Mouse (Mus musculus) kidney, postnatal 0 days (tissue): ENCODE data around the gene Rapgef4. TPM values are rescaled to one million over a fixed set of nuclear protein-coding genes. Genes with fewer than 3 reads are reported as not detected.

Experiments used
- ATAC-seq: fragments of 200-750 bp; cut with Nextera tagmentation; replicated peaks from 2 replicates; pipeline ENCODE4 v1.8.0; 2017; ENCODE audit warnings: low read depth, moderate number of reproducible peaks, moderate TSS enrichment, moderate library complexity; ENCODE audit not compliant: low FRiP score
- DNase-seq: peaks from one replicate; pipeline ENCODE4 v3.0.0-alpha.2; 2016; ENCODE audit warnings: low spot score
- H3K27ac ChIP-seq: fragments of 300-500 bp; sonication (generic); 2 replicates; pipeline ENCODE4 v1.5.1; 2014; ENCODE audit warnings: mild to moderate bottlenecking
- H3K27me3 ChIP-seq: fragments of 300-500 bp; sonication (generic); 2 replicates; pipeline ENCODE4 v1.6.1; 2014; ENCODE audit warnings: low read length, mixed read lengths; ENCODE audit not compliant: insufficient read depth
- H3K36me3 ChIP-seq: fragments of 300-500 bp; sonication (generic); 2 replicates; pipeline ENCODE4 v1.6.1; 2014; ENCODE audit warnings: low read length, mixed read lengths; ENCODE audit not compliant: insufficient read depth
- H3K4me1 ChIP-seq: fragments of 300-500 bp; sonication (generic); replicated peaks from 2 replicates; pipeline ENCODE4 v1.6.1; 2014; ENCODE audit warnings: antibody characterized with exemption, low read length, mixed read lengths; ENCODE audit not compliant: insufficient read depth
- H3K4me2 ChIP-seq: fragments of 300-500 bp; sonication (generic); 2 replicates; pipeline ENCODE4 v1.6.1; 2014; ENCODE audit warnings: mild to moderate bottlenecking, low read length, moderate library complexity, mixed read lengths
- H3K4me3 ChIP-seq: fragments of 300-500 bp; sonication (generic); replicated peaks from 2 replicates; pipeline ENCODE4 v1.5.1; 2014; ENCODE audit warnings: low read depth, low read length
- H3K9ac ChIP-seq: fragments of 300-500 bp; sonication (generic); 2 replicates; pipeline ENCODE4 v1.6.1; 2014; ENCODE audit warnings: low read depth, low read length
- H3K9me3 ChIP-seq: fragments of 300-500 bp; sonication (generic); replicated peaks from 2 replicates; pipeline ENCODE4 v1.6.1; 2016; ENCODE audit warnings: low read length, inconsistent platforms, mixed read lengths
- CTCF ChIP-seq: IDR thresholded peaks from 2 replicates; pipeline ENCODE4 v1.5.1; 2016; ENCODE audit warnings: antibody characterized with exemption, low read depth, mild to moderate bottlenecking, moderate library complexity
- WGBS: fragments of 180-500 bp; shearing (Covaris S2); extraction: QIAGEN DNeasy Blood & Tissue Kit; methylation state at CpG from one replicate; pipeline ENCODE4 v1.1.7; 2014; 5-methylcytosine and 5-hydroxymethylcytosine counted together
- polyA plus RNA-seq: library from polyadenylated mRNA; unstranded; fragments of >200 nt; fragmentation: Nextera tagmentation; extraction: Ambion mirVana; gene quantifications from 2 replicates; pipeline ENCODE4 v1.2.1, GENCODE M21; 2015

Rapgef4 gene
- polyA plus RNA-seq, 1 experiment from 2014 or later, result 4.6 TPM

DNA sequence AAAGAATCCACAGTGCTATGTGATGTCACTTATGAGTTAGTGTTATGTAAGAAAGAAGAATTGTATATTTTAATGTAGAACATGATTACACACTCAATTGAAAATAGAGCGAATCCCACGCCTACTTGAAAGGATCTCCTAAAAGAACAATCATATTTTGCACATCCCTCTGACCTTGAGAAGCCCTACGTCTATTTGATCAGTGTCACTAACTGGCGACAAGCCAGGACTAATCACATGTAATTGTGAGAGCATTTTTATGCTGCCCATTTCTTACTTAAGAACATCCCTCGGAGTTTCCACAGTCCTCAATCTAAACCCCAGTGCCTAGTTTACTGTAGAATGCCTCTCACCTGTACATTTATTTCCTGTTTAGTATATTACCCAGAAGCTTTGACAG lies 177.0 kb downstream of the Rapgef4 start:
- ATAC-seq (no peak), DNase-seq (no peak)
- Histone ChIP-seq H3K9ac (no peak overlapping the region), H3K4me1 (0 out of 2 replicates have a peak, but pooled peaks cover 3% of the 10 kb centered on the region), H3K27me3 (no peaks in the 10 kb centered on the region), H3K4me3 (no peak overlapping the region), H3K4me2 (no peak overlapping the region), H3K36me3 (no peaks in the 10 kb centered on the region), H3K9me3 (no peaks in the 10 kb centered on the region), H3K27ac (no peak overlapping the region)
- no peak for TF ChIP-seq CTCF
- WGBS, result 88% methylated on average over 5 of the region's 5 CpGs

GRCm38 (mm10) chr2:72158691-72159225 lies 177.7 kb downstream of the Rapgef4 start:
- H3K36me3 ChIP-seq, result no peaks in the 10 kb centered on the region
- DNase-seq (no peak), ATAC-seq (no peak)
- no peak overlapping the region for H3K9ac ChIP-seq
- no peak overlapping the region for H3K4me2 ChIP-seq
- H3K27ac ChIP-seq, result no peak overlapping the region
- no peaks in the 10 kb centered on the region for H3K27me3 ChIP-seq
- H3K4me1 ChIP-seq, result 0 out of 2 replicates have a peak, but pooled peaks cover 3% of the 10 kb centered on the region
- H3K4me3 ChIP-seq, result no peak overlapping the region
- 82% methylated on average over 10 of the region's 10 CpGs for WGBS
- H3K9me3 ChIP-seq, result no peaks in the 10 kb centered on the region
- TF ChIP-seq CTCF, result no peak

- Histone ChIP-seq H3K4me2 (no peak overlapping the region), H3K9ac (no peak overlapping the region), H3K36me3 (no peaks in the 10 kb centered on the region), H3K27ac (no peak overlapping the region), H3K4me3 (no peak overlapping the region), H3K4me1 (0 out of 2 replicates have a peak, but pooled peaks cover 3% of the 10 kb centered on the region), H3K27me3 (no peaks in the 10 kb centered on the region), H3K9me3 (no peaks in the 10 kb centered on the region)
- TF ChIP-seq CTCF, result no peak
- no peak for DNase-seq
- 77% methylated on average over 6 of the region's 6 CpGs for whole genome bisulfite sequencing
- no peak for ATAC-seq
Observed at GRCm38 (mm10) chr2:72159281-72159680, 178.2 kb downstream of the Rapgef4 start.

GRCm38 (mm10) chr2:72165136-72165854 lies 184.3 kb downstream of the Rapgef4 start:
- Histone ChIP-seq H3K4me3 (no peak overlapping the region), H3K9me3 (no peaks in the 10 kb centered on the region), H3K4me1 (0 out of 2 replicates have a peak, but pooled peaks cover 5% of the 10 kb centered on the region), H3K36me3 (no peaks in the 10 kb centered on the region), H3K27ac (no peak overlapping the region), H3K4me2 (no peak overlapping the region), H3K9ac (no peak overlapping the region), H3K27me3 (no peaks in the 10 kb centered on the region)
- no peak for ATAC-seq
- WGBS, result 86% methylated on average over 5 of the region's 5 CpGs
- no peak for TF ChIP-seq CTCF
- no peak for DNase-seq

DNA sequence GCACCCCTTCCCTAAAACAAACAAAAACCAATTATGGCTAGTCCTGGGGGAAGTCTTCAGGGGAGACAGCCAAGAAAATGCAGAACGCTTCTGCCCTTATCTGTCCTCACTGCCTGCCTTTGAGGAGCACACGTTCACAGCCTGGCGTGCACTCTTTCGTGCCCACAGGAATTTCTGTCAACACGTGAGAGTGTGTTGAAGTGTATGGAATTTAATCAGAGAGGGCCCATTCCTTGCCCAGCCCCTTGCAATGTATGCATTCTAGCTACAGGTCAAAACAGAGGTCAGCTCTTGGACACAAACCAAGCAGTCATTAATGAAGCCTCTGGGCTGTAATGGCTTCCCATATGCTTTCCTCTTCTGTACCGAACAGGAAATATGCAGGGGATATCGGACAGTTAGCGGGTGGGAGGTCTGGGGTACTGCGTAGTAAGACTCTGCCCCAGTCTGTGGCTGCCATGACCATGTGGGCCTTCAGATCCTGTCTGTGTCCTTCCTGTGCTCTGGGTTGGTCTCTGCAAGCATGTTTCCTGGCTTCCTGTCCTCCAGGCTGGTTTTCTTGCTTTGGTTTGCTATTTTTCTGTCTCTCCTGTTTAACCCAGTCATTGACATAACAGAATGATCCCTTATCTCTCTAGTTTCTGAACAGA lies 188.5 kb downstream of the Rapgef4 start:
- WGBS, result 38% methylated on average over 9 of the region's 9 CpGs
- no peaks in the 10 kb centered on the region for H3K9me3 ChIP-seq
- DNase-seq (no peak), ATAC-seq (no peak)
- 0 out of 2 replicates have a peak overlapping the region, but pooled peaks have one; percentile 25 for H3K27ac ChIP-seq
- H3K27me3 ChIP-seq, result no peaks in the 10 kb centered on the region
- no peak for TF ChIP-seq CTCF
- no peak overlapping the region for H3K9ac ChIP-seq
- H3K4me1 ChIP-seq, result 0 out of 2 replicates have a peak, but pooled peaks cover 5% of the 10 kb centered on the region
- H3K4me3 ChIP-seq, result no peak overlapping the region
- no peak overlapping the region for H3K4me2 ChIP-seq
- no peaks in the 10 kb centered on the region for H3K36me3 ChIP-seq

- Histone ChIP-seq H3K36me3 (no peaks in the 10 kb centered on the region), H3K9me3 (no peaks in the 10 kb centered on the region), H3K9ac (no peak overlapping the region), H3K27ac (no peak overlapping the region), H3K27me3 (no peaks in the 10 kb centered on the region), H3K4me2 (no peak overlapping the region), H3K4me1 (0 out of 2 replicates have a peak, but pooled peaks cover 5% of the 10 kb centered on the region), H3K4me3 (no peak overlapping the region)
- TF ChIP-seq CTCF, result no peak
- DNase-seq, result no peak
- ATAC-seq, result no peak
- WGBS, result 69% methylated on average over 8 of the region's 8 CpGs
Observed at GRCm38 (mm10) chr2:72170546-72170945, 189.5 kb downstream of the Rapgef4 start.
